ENCODE assay signal across 8 mouse cellular contexts in the genomic region with DNA sequence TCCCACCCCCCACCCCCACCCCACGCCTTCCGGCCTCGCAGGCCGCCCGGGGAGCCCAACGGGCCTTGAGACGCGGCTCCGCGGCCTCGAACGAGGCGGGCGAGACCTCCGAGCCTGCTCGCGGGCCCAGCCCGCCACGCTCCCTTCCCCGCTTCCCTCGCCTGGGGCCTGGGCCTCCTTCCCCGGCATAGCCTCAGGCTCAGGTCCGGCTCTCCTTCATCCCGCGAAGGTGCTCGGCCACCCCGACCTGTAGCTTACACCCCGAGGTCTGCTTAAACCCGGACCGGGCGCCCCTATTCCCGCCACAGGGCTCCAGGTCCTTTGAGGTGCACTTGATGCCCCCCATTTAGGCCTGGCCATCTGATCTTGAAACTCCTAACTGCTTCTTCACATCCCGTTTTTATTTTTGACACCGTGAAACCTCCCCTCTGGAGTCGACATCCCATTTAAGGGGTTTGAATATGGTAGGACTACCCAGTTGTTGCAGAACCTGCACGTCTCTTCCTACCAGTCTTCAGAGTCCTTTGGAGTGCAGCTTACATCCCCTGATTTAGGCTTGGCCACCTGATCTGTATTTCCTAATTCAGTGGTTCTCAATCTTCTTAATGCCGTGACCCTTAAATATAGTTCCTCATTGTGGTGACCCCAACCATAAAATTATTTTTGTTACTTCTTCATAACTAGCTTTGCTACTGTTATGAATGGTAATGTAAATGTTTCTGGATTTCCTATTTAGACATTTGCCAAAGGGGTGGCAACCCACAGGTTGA. TPM values are rescaled to one million over a fixed set of nuclear protein-coding genes. Genes with fewer than 3 reads are reported as not detected.
A peak's percentile ranks its signal among the peaks of the same experiment; 100 is the strongest.
DNase-seq lines count a peak whose midpoint lies in the region; ATAC-seq and TF ChIP-seq lines count a peak whose summit lies in the region.

No protein-coding gene starts in this region.

- no peaks in the 10 kb centered on the region for H3K4me1 ChIP-seq in kidney, adult 2 months (ENCODE audit: control insufficient read depth, insufficient read depth, low read length)
- H3K4me1 ChIP-seq in MEL (ENCODE audit: control insufficient read depth in 1 of 2, insufficient read depth in 2 of 2, low read length in 2 of 2): peaks cover 3 to 17% of the 10 kb centered on the region in 2 experiments; a peak in 2 of 4 replicates
- peaks cover 8% of the 10 kb centered on the region; the same call in 1 of the 2 replicates for H3K4me1 ChIP-seq in embryonic fibroblast, embryonic 13.5 days (ENCODE audit: control insufficient read depth, insufficient read depth, low read length)
- no peaks in the 10 kb centered on the region for H3K4me1 ChIP-seq in intestine, postnatal 0 days (replicated peaks; ENCODE audit: control insufficient read depth, insufficient read depth, low read length)
- peaks cover 17% of the 10 kb centered on the region for H3K4me1 ChIP-seq in midbrain, embryonic 11.5 days (ENCODE audit: control insufficient read depth, insufficient read depth, low read length)

- DNase-seq in kidney, adult 2 months: no peak
- DNase-seq in kidney, postnatal 10 days: no peak
- DNase-seq in MEL (ENCODE audit: low read depth, low spot score): peak; percentile 52
- peak; percentile 88 for DNase-seq in midbrain, embryonic 11.5 days (ENCODE audit: low spot score, missing footprints)
- no peak for DNase-seq in yolk sac, embryonic 10.5 days (ENCODE audit: low spot score)
- DNase-seq in left cerebral cortex, adult 18-20 months (ENCODE audit: low spot score in 2 of 2): no peak

- no peak for TF ChIP-seq RAD21 in MEL (IDR thresholded peaks at IDR 0.05; ENCODE audit: low read depth, low read length)

- no peaks in the 10 kb centered on the region for H3K9me3 ChIP-seq in MEL (replicated peaks; ENCODE audit: insufficient read depth, low read length)
- no peaks in the 10 kb centered on the region for H3K9me3 ChIP-seq in intestine, postnatal 0 days (ENCODE audit: control insufficient read depth)
- H3K9me3 ChIP-seq in midbrain, embryonic 11.5 days (ENCODE audit: control insufficient read depth, low read length): no peaks in the 10 kb centered on the region

- peak overlapping the region; percentile 78 for H3K4me2 ChIP-seq in intestine, postnatal 0 days (replicated peaks; ENCODE audit: low read depth)
- peak overlapping the region; percentile 79 for H3K4me2 ChIP-seq in midbrain, embryonic 11.5 days

- no peak for TF ChIP-seq POLR2A in kidney, adult 2 months (IDR thresholded peaks at IDR 0.05; ENCODE audit: low read depth, low read length)
- TF ChIP-seq POLR2A in MEL (IDR thresholded peaks at IDR 0.05; ENCODE audit: control insufficient read depth in 1 of 2, insufficient read depth in 1 of 2, low read depth in 1 of 2, low read length in 2 of 2, poor library complexity in 1 of 2): no peak
- no peak for TF ChIP-seq POLR2A in embryonic fibroblast, embryonic 13.5 days (IDR thresholded peaks at IDR 0.05; ENCODE audit: low read depth, low read length)

- peak overlapping the region; percentile 99 for H3K9ac ChIP-seq in MEL (ENCODE audit: control insufficient read depth, low read depth, low read length, poor library complexity, severe bottlenecking)
- peak overlapping the region; percentile 86 for H3K9ac ChIP-seq in intestine, postnatal 0 days (ENCODE audit: low read depth, low read length)
- H3K9ac ChIP-seq in midbrain, embryonic 11.5 days (ENCODE audit: low read length): peak overlapping the region; percentile 96

- WGBS in kidney, adult 2 months: under 1% methylated on average over 37 of the region's 37 CpGs
- WGBS in intestine, postnatal 0 days: 2% methylated on average over 20 of the region's 37 CpGs
- 3% methylated on average over 34 of the region's 37 CpGs for WGBS in midbrain, embryonic 11.5 days

- peak overlapping the region; percentile 88 for H3K4me3 ChIP-seq in kidney, adult 2 months (ENCODE audit: insufficient read depth, low read depth, low read length)
- peak overlapping the region; percentile 92 to 96 for H3K4me3 ChIP-seq in MEL (ENCODE audit: control insufficient read depth in 1 of 2, insufficient read depth in 1 of 2, low read depth in 2 of 2, low read length in 2 of 2)
- H3K4me3 ChIP-seq in embryonic fibroblast, embryonic 13.5 days (ENCODE audit: insufficient read depth, low read length): peak overlapping the region; percentile 93
- H3K4me3 ChIP-seq in intestine, postnatal 0 days (ENCODE audit: low read depth, low read length): peak overlapping the region; percentile 66
- peak overlapping the region; percentile 97 for H3K4me3 ChIP-seq in midbrain, embryonic 11.5 days (ENCODE audit: low read depth, low read length)

- H3K36me3 ChIP-seq in kidney, adult 2 months (ENCODE audit: control insufficient read depth, insufficient read depth, low read length): no peaks in the 10 kb centered on the region
- peaks cover 13 to 21% of the 10 kb centered on the region in 2 experiments for H3K36me3 ChIP-seq in MEL (ENCODE audit: control insufficient read depth in 1 of 2, insufficient read depth in 2 of 2, low read length in 2 of 2)
- H3K36me3 ChIP-seq in intestine, postnatal 0 days (ENCODE audit: control insufficient read depth, insufficient read depth): peaks cover 17% of the 10 kb centered on the region; the same call in 1 of the 2 replicates
- H3K36me3 ChIP-seq in midbrain, embryonic 11.5 days (ENCODE audit: control insufficient read depth, insufficient read depth, low read length): peaks cover 6% of the 10 kb centered on the region

- no peak for TF ChIP-seq EP300 in MEL (IDR thresholded peaks at IDR 0.05; ENCODE audit: low read depth in 1 of 2, low read length in 2 of 2)

- TF ChIP-seq CTCF in kidney, adult 2 months (conservative IDR thresholded peaks at IDR 0.05; ENCODE audit: insufficient read depth, insufficient read length, low read depth, low read length): no peak
- TF ChIP-seq CTCF in MEL (IDR thresholded peaks at IDR 0.05 in 2 of 3, conservative IDR thresholded peaks at IDR 0.05 in 1 of 3; ENCODE audit: control insufficient read depth in 1 of 3, insufficient read depth in 1 of 3, low read depth in 2 of 3, low read length in 3 of 3, poor library complexity in 1 of 3, severe bottlenecking in 1 of 3): no peak
- TF ChIP-seq CTCF in embryonic fibroblast, embryonic 13.5 days (IDR thresholded peaks at IDR 0.05; ENCODE audit: borderline replicate concordance, insufficient read depth, low read length): no peak
- no peak for TF ChIP-seq CTCF in intestine, postnatal 0 days (IDR thresholded peaks at IDR 0.05; ENCODE audit: low read depth)

- no peaks in the 10 kb centered on the region for H3K27me3 ChIP-seq in kidney, adult 2 months (replicated peaks; ENCODE audit: control insufficient read depth, insufficient read depth, low read length)
- no peaks in the 10 kb centered on the region for H3K27me3 ChIP-seq in MEL (ENCODE audit: control insufficient read depth in 1 of 2, insufficient read depth in 2 of 2, low read length in 2 of 2)
- no peaks in the 10 kb centered on the region for H3K27me3 ChIP-seq in intestine, postnatal 0 days (replicated peaks; ENCODE audit: control insufficient read depth, insufficient read depth, low read length)
- H3K27me3 ChIP-seq in midbrain, embryonic 11.5 days (ENCODE audit: control insufficient read depth, insufficient read depth, low read length): no peaks in the 10 kb centered on the region

- ATAC-seq in intestine, postnatal 0 days: peak; percentile 20; the same call in 1 of the 2 replicates
- peak; percentile 19 for ATAC-seq in midbrain, embryonic 11.5 days (ENCODE audit: low FRiP score)

- peaks cover 55% of the 10 kb centered on the region for H3K79me2 ChIP-seq in MEL (ENCODE audit: control insufficient read depth, insufficient read depth, low read length, poor library complexity)

- H3K27ac ChIP-seq in kidney, adult 2 months (ENCODE audit: insufficient read depth, low read depth, low read length): no peak overlapping the region
- peak overlapping the region; percentile 59 for H3K27ac ChIP-seq in MEL (ENCODE audit: control insufficient read depth, low read depth, low read length)
- H3K27ac ChIP-seq in embryonic fibroblast, embryonic 13.5 days (ENCODE audit: insufficient read depth, low read length): 0 out of 2 replicates have a peak overlapping the region, but pooled peaks have one; percentile 23
- peak overlapping the region; percentile 73 for H3K27ac ChIP-seq in intestine, postnatal 0 days (ENCODE audit: low read depth, low read length)
- H3K27ac ChIP-seq in midbrain, embryonic 11.5 days (ENCODE audit: low read depth, low read length): peak overlapping the region; percentile 64; the same call in 1 of the 2 replicates

RNA-seq across cellular contexts. Expression of a gene that starts 0.7 kb away (rescaled TPM):
- 48.7 and 58.8 TPM in 2 replicates for polyA plus RNA-seq in kidney, adult 2 months (2012; rRNA removed)
- 123 and 137 TPM in 2 replicates for total RNA-seq in MEL (2012; rRNA removed)
- polyA plus RNA-seq in MEL (2012; ENCODE audit: insufficient read depth in 1 of 2, insufficient read length in 2 of 2, low read depth in 1 of 2, low replicate concordance in 2 of 2, missing spikeins in 1 of 2): 100 to 1,000 TPM in 1 of 2 experiments, not detected in 1; 150 TPM
- 42.3 and 45.7 TPM in 2 replicates for polyA plus RNA-seq in embryonic fibroblast, embryonic 13.5 days (2011; ENCODE audit: insufficient read length, low read depth, missing spikeins)
- polyA plus RNA-seq in intestine, postnatal 0 days (2015; fragmentation: Nextera tagmentation; extraction: Ambion mirVana): 28.8 and 32.0 TPM in 2 replicates
- polyA plus RNA-seq in midbrain, embryonic 11.5 days (2014; fragmentation: Nextera tagmentation; extraction: Ambion mirVana): 108 and 112 TPM in 2 replicates
- 10 to 100 TPM; 89.7 to 91.2 TPM for total RNA-seq in left cerebral cortex, adult 18-20 months (2021)

RNA-seq across cellular contexts. Expression of a gene that starts 43.7 kb away (rescaled TPM):
- 897 and 907 TPM in 2 replicates for polyA plus RNA-seq in kidney, adult 2 months (2012; rRNA removed)
- total RNA-seq in MEL (2012; rRNA removed): 226 and 249 TPM in 2 replicates
- 100 to 1,000 TPM in 1 of 2 experiments, not detected in 1; 351 TPM for polyA plus RNA-seq in MEL (2012; ENCODE audit: insufficient read depth in 1 of 2, insufficient read length in 2 of 2, low read depth in 1 of 2, low replicate concordance in 2 of 2, missing spikeins in 1 of 2)
- 114 and 127 TPM in 2 replicates for polyA plus RNA-seq in embryonic fibroblast, embryonic 13.5 days (2011; ENCODE audit: insufficient read length, low read depth, missing spikeins)
- 660 and 718 TPM in 2 replicates for polyA plus RNA-seq in intestine, postnatal 0 days (2015; fragmentation: Nextera tagmentation; extraction: Ambion mirVana)
- 323 and 337 TPM in 2 replicates for polyA plus RNA-seq in midbrain, embryonic 11.5 days (2014; fragmentation: Nextera tagmentation; extraction: Ambion mirVana)
- 100 to 1,000 TPM; 218 to 234 TPM for total RNA-seq in left cerebral cortex, adult 18-20 months (2021)

RNA-seq across cellular contexts. Expression of a gene that starts 44.0 kb away (rescaled TPM):
- 32.8 and 33.0 TPM in 2 replicates for polyA plus RNA-seq in kidney, adult 2 months (2012; rRNA removed)
- total RNA-seq in MEL (2012; rRNA removed): 1.7 and 2.6 TPM in 2 replicates
- 1 to 10 TPM in 1 of 2 experiments, not detected in 1; 8.0 TPM for polyA plus RNA-seq in MEL (2012; ENCODE audit: insufficient read depth in 1 of 2, insufficient read length in 2 of 2, low read depth in 1 of 2, low replicate concordance in 2 of 2, missing spikeins in 1 of 2)
- polyA plus RNA-seq in embryonic fibroblast, embryonic 13.5 days (2011; ENCODE audit: insufficient read length, low read depth, missing spikeins): 15.0 and 15.1 TPM in 2 replicates
- 9.6 and 13.4 TPM in 2 replicates for polyA plus RNA-seq in intestine, postnatal 0 days (2015; fragmentation: Nextera tagmentation; extraction: Ambion mirVana)
- polyA plus RNA-seq in midbrain, embryonic 11.5 days (2014; fragmentation: Nextera tagmentation; extraction: Ambion mirVana): 13.1 and 15.0 TPM in 2 replicates
- 10 to 100 TPM in 1 of 2 experiments, 1 to 10 TPM in 1; 9.6 to 13.5 TPM for total RNA-seq in left cerebral cortex, adult 18-20 months (2021)

RNA-seq across cellular contexts. Expression of a gene that starts 45.9 kb away (rescaled TPM):
- polyA plus RNA-seq in kidney, adult 2 months (2012; rRNA removed): 0.97 and 1.5 TPM in 2 replicates
- 0.33 and 0.46 TPM in 2 replicates for total RNA-seq in MEL (2012; rRNA removed)
- 1 to 10 TPM in 1 of 2 experiments, not detected in 1; 1.1 TPM for polyA plus RNA-seq in MEL (2012; ENCODE audit: insufficient read depth in 1 of 2, insufficient read length in 2 of 2, low read depth in 1 of 2, low replicate concordance in 2 of 2, missing spikeins in 1 of 2)
- polyA plus RNA-seq in embryonic fibroblast, embryonic 13.5 days (2011; ENCODE audit: insufficient read length, low read depth, missing spikeins): 0.38 and 0.56 TPM in 2 replicates
- 0.65 and 0.68 TPM in 2 replicates for polyA plus RNA-seq in intestine, postnatal 0 days (2015; fragmentation: Nextera tagmentation; extraction: Ambion mirVana)
- polyA plus RNA-seq in midbrain, embryonic 11.5 days (2014; fragmentation: Nextera tagmentation; extraction: Ambion mirVana): 0.93 and 0.95 TPM in 2 replicates
- under 1 TPM; 0.84 TPM for total RNA-seq in left cerebral cortex, adult 18-20 months (2021)

RNA-seq across cellular contexts. Expression of a gene that starts 47.1 kb away (rescaled TPM):
- polyA plus RNA-seq in kidney, adult 2 months (2012; rRNA removed): 123 and 128 TPM in 2 replicates
- 162 and 203 TPM in 2 replicates for total RNA-seq in MEL (2012; rRNA removed)
- polyA plus RNA-seq in MEL (2012; ENCODE audit: insufficient read depth in 1 of 2, insufficient read length in 2 of 2, low read depth in 1 of 2, low replicate concordance in 2 of 2, missing spikeins in 1 of 2): 100 to 1,000 TPM; 197 to 296 TPM
- 84.6 and 91.7 TPM in 2 replicates for polyA plus RNA-seq in embryonic fibroblast, embryonic 13.5 days (2011; ENCODE audit: insufficient read length, low read depth, missing spikeins)
- 23.2 and 25.5 TPM in 2 replicates for polyA plus RNA-seq in intestine, postnatal 0 days (2015; fragmentation: Nextera tagmentation; extraction: Ambion mirVana)
- 44.6 and 48.9 TPM in 2 replicates for polyA plus RNA-seq in midbrain, embryonic 11.5 days (2014; fragmentation: Nextera tagmentation; extraction: Ambion mirVana)
- 10 to 100 TPM; 57.1 to 60.6 TPM for total RNA-seq in left cerebral cortex, adult 18-20 months (2021)

Comparison
In these comparisons a context has a peak if more than half of its experiments do, and no peak if none do; other contexts are left out.
1. DNase-seq: peak in MEL (single experiment) and midbrain, embryonic 11.5 days (single experiment); none in kidney, adult 2 months (single experiment), kidney, postnatal 10 days (single experiment), yolk sac, embryonic 10.5 days (single experiment) and left cerebral cortex, adult 18-20 months (0 of 2).
2. Peak in every context shown above with its lines, with median percentiles within 50 percentile points of each other: H3K4me3 ChIP-seq and H3K9ac ChIP-seq.